Mouse (Mus musculus): ENCODE results near the gene Gpatch8.

DNA sequence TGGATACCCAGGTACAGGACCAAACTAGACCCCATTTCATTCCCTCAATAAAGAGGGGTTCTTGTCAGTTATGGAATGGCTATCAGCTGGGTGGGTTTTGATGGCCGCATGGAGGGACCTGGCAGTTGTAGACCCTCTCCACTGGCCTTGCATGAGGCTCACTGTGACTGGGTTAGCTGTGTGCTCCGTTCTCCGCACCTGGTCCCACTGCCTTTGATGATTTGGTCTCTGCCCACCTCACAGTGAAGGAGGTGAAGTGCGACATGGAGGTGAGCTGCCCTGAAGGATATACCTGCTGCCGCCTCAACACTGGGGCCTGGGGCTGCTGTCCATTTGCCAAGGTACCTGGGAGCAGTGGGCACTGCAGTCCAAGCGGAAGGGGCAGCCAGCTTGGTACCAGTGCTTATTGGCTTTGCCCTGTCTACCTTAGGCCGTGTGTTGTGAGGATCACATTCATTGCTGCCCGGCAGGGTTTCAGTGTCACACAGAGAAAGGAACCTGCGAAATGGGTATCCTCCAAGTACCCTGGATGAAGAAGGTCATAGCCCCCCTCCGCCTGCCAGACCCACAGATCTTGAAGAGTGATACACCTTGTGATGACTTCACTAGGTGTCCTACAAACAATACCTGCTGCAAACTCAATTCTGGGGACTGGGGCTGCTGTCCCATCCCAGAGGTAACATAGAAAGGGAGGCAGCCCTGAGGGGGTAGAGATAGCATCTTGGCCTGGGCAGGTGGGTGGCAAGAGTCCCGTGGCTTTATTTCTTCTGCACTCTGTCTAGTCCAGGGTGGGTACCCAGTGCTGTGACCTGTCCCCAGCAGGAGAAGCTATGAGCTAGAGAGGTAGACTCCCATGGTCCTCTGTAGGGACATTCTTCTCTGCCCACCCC is 121.1 kb downstream of the Gpatch8 start:
- no peak for TF ChIP-seq POLR2A (IDR thresholded peaks at IDR 0.05; ENCODE audit: control insufficient read depth in 1 of 2, insufficient read depth in 1 of 2, low read depth in 1 of 2, low read length in 2 of 2, poor library complexity in 1 of 2)
- no peak for TF ChIP-seq ZC3H11A (IDR thresholded peaks at IDR 0.05; ENCODE audit: low read depth, low read length)
- TF ChIP-seq EP300 (IDR thresholded peaks at IDR 0.05; ENCODE audit: low read depth in 1 of 2, low read length in 2 of 2) = no peak
- TF ChIP-seq RCOR1 (IDR thresholded peaks at IDR 0.05; ENCODE audit: low read depth, low read length) = no peak
- TF ChIP-seq CHD2 (IDR thresholded peaks at IDR 0.05; ENCODE audit: low read length) = no peak
- no peak for TF ChIP-seq USF1 (IDR thresholded peaks at IDR 0.05; ENCODE audit: low read depth, low read length)
- no peak; a peak in 1 of 6 replicates for TF ChIP-seq CTCF (IDR thresholded peaks at IDR 0.05 in 2 of 3, conservative IDR thresholded peaks at IDR 0.05 in 1 of 3; ENCODE audit: control insufficient read depth in 1 of 3, insufficient read depth in 1 of 3, low read depth in 2 of 3, low read length in 3 of 3, poor library complexity in 1 of 3, severe bottlenecking in 1 of 3)
- TF ChIP-seq MYC (IDR thresholded peaks at IDR 0.05; ENCODE audit: low read depth, low read length) = no peak
- no peak for TF ChIP-seq NRF1 (IDR thresholded peaks at IDR 0.05; ENCODE audit: insufficient read depth, low read depth, low read length, poor library complexity, severe bottlenecking)
- TF ChIP-seq MEF2A (IDR thresholded peaks at IDR 0.05; ENCODE audit: extremely low read depth, insufficient replicate concordance, low read depth, low read length, poor library complexity, severe bottlenecking) = no peak
- TF ChIP-seq SIN3A (IDR thresholded peaks at IDR 0.05; ENCODE audit: low read length) = no peak
- TF ChIP-seq ELF1 (IDR thresholded peaks at IDR 0.05; ENCODE audit: low read depth, low read length) = no peak
- TF ChIP-seq ZKSCAN1 (IDR thresholded peaks at IDR 0.05; ENCODE audit: low read depth, low read length) = no peak
- no peak for TF ChIP-seq GATA1 (IDR thresholded peaks at IDR 0.05; ENCODE audit: low read depth, low read length)
